Mouse (Mus musculus) embryonic fibroblast, embryonic 13.5 days (primary cell): ENCODE data around the gene Gm5741.

Experiments
- CTCF ChIP-seq: IDR thresholded peaks from 2 replicates; pipeline ENCODE4 v1.5.1; 2011; ENCODE audit warnings: mild to moderate bottlenecking, control low read depth, low read length, moderate library complexity, borderline replicate concordance; ENCODE audit not compliant: insufficient read depth
- POLR2A ChIP-seq: IDR thresholded peaks from 2 replicates; pipeline ENCODE4 v1.6.1; 2011; ENCODE audit warnings: low read depth, mild to moderate bottlenecking, control low read depth, low read length, moderate library complexity

DNA sequence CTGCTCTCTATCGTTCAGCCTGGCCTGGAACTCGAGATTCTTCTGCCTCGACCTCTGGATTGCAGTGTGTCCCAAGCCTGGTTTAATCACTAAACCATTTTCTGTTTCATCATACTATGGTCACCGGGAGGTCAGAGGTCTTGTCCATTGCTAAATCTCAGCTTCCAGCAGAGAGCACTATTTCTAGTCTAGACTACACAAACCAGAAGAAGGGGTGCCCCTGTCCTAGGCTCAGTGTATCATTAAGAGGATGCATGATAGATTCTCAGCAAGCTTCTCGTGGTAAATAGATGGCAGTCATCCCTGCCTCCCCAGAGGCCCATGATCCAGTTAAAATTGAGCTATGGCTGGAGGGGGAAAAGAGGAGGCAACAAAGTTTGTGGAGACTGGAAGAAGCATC, 3.3 kb upstream of the Gm5741 start:
- TF ChIP-seq CTCF (no peak), POLR2A (no peak)
